Mouse (Mus musculus) small intestine, adult 2 months (tissue): ENCODE measurements around the gene Cyp1a1.

ENCODE experiments used
- CTCF ChIP-seq: fragments of 200-500 bp; IDR thresholded peaks from 2 replicates; pipeline ENCODE4 v1.5.1; 2012; ENCODE audit warnings: low read depth, mild to moderate bottlenecking, control low read depth, inconsistent platforms, low read length, moderate library complexity, mixed read lengths; ENCODE audit not compliant: insufficient replicate concordance, insufficient read length; ENCODE audit errors: extremely low read depth
- POLR2A ChIP-seq: fragments of 200-500 bp; IDR thresholded peaks from 2 replicates; pipeline ENCODE4 v1.6.1; 2012; ENCODE audit warnings: low read depth, mild to moderate bottlenecking, control low read depth, inconsistent platforms, low read length, moderate library complexity

DNA sequence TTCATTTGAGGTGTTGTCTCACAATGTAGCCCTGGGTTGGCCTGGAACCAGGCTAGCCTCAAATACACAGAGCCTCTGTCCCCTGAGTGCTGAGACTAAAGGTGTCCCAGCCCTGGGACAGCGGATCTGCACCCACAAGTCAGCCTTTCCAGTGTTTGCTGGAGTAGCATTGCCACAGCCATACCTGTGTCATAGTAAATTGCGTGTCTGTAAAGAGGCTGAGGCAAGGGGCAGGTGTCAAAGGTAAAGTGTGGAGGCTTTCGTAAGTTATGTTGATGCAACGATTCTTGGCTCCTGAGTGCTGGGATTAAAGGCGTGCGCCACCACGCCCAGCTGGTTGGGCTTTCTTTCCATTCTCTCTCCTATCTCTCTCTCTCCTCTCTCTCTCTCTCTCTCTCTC is 23.1 kb upstream of the Cyp1a1 start:
- TF ChIP-seq CTCF, result no peak
- TF ChIP-seq POLR2A, result no peak
